In the genomic region with DNA sequence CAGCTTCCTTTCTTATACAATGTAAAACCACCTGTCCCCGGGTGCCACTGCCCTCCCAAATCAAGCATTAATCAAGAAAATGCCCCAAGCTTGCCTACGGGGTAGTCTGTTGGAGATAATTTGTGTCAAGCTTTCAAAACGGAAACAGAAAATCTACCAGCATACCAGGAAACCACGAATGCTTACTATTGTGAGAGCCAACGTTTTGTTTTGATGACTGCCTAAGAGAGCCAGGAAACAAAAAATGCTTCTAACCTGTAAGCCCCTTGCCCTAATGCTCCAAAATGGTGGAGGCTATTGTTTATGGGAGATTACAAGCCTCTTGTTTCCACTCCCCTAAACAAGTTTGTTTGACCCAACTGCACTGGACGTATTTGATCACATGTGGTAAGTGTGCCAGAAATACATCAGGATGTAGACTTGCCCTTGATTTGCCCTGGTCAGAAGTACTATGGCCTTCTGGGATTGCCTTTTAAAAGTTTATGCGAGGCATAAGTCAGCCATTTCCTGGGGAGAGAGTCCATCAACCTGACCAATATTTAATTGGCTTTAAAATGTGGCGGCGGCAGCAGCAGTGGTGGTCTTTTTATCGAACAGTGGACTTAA, we compare ENCODE assay signal across 10 mouse cellular contexts.
DNase-seq lines count a peak whose midpoint lies in the region; ATAC-seq lines count a peak whose summit lies in the region.
"Had no signal": no experiment of that assay in that cellular context is flagged by ENCODE, and none has a peak within 500 bp of the region (broad histone marks: within the 10 kb centered on the region; RNA-seq: fewer than 3 reads in every experiment).

No protein-coding gene starts in this region.

- peak; percentile 83 for ATAC-seq in kidney, embryonic 14.5 days (ENCODE audit: low FRiP score, low TSS enrichment)
- peak; percentile 54; the same call in 1 of the 2 replicates for ATAC-seq in limb, embryonic 13.5 days (ENCODE audit: low FRiP score, low read depth)

- no peak overlapping the region for H3K9ac ChIP-seq in kidney, embryonic 14.5 days (ENCODE audit: low read depth, low read length)
- H3K9ac ChIP-seq in limb, embryonic 13.5 days, result no peak overlapping the region

- H3K4me2 ChIP-seq in kidney, embryonic 14.5 days (replicated peaks; ENCODE audit: low read depth, low read length), result peak overlapping the region; percentile 26; the same call in 1 of the 2 replicates
- peak overlapping the region; percentile 12 for H3K4me2 ChIP-seq in limb, embryonic 13.5 days (replicated peaks)
- H3K4me2 ChIP-seq: midbrain, embryonic 11.5 days had no signal

- H3K36me3 ChIP-seq in kidney, embryonic 14.5 days (ENCODE audit: control insufficient read depth, insufficient read depth, low read length), result no peaks in the 10 kb centered on the region
- no peaks in the 10 kb centered on the region for H3K36me3 ChIP-seq in limb, embryonic 13.5 days
- no peaks in the 10 kb centered on the region for H3K36me3 ChIP-seq in splenic B cell, adult 2 months (ENCODE audit: control insufficient read depth, insufficient read depth, low read length, poor library complexity, severe bottlenecking)
- H3K36me3 ChIP-seq: hindbrain, embryonic 10.5 days had no signal

- H3K4me3 ChIP-seq in kidney, embryonic 14.5 days (ENCODE audit: low read length), result no peak overlapping the region
- no peak overlapping the region for H3K4me3 ChIP-seq in limb, embryonic 13.5 days
- H3K4me3 ChIP-seq: hindbrain, embryonic 10.5 days had no signal

- H3K27me3 ChIP-seq in kidney, embryonic 14.5 days (ENCODE audit: control insufficient read depth, insufficient read depth, low read length), result no peaks in the 10 kb centered on the region
- H3K27me3 ChIP-seq in limb, embryonic 13.5 days, result no peaks in the 10 kb centered on the region
- no peaks in the 10 kb centered on the region for H3K27me3 ChIP-seq in splenic B cell, adult 2 months (ENCODE audit: control insufficient read depth, insufficient read depth, low read length, poor library complexity, severe bottlenecking)

- H3K4me1 ChIP-seq in kidney, embryonic 14.5 days (ENCODE audit: control insufficient read depth, insufficient read depth, low read length), result peaks cover 5% of the 10 kb centered on the region
- H3K4me1 ChIP-seq in limb, embryonic 13.5 days, result peaks cover 21% of the 10 kb centered on the region
- H3K4me1 ChIP-seq: hindbrain, embryonic 10.5 days had no signal

- H3K27ac ChIP-seq in kidney, embryonic 14.5 days (ENCODE audit: low read depth, low read length), result no peak overlapping the region
- H3K27ac ChIP-seq in limb, embryonic 13.5 days, result peak overlapping the region; percentile 28; the same call in 1 of the 2 replicates
- H3K27ac ChIP-seq: hindbrain, embryonic 10.5 days had no signal

- WGBS in kidney, embryonic 14.5 days, result 44% methylated on average over 10 of the region's 10 CpGs
- WGBS in limb, embryonic 13.5 days, result 49% methylated on average over 10 of the region's 10 CpGs

- no peak for DNase-seq in kidney, postnatal 4 days
- peak; percentile 3 for DNase-seq in thymus, postnatal 25 days
- no peak for DNase-seq in thymus, postnatal 14 days
- peak; percentile 52 for DNase-seq in splenic B cell, adult 2 months (ENCODE audit: low read depth, low spot score)
- no peak for DNase-seq in layer of hippocampus, postnatal 10 days (ENCODE audit: low spot score in 2 of 2)
- DNase-seq in gastrocnemius, adult 18-20 months (ENCODE audit: low spot score), result no peak

- no peaks in the 10 kb centered on the region for H3K9me3 ChIP-seq in kidney, embryonic 14.5 days (ENCODE audit: control insufficient read depth, low read length)
- no peaks in the 10 kb centered on the region for H3K9me3 ChIP-seq in limb, embryonic 13.5 days
- H3K9me3 ChIP-seq: hindbrain, embryonic 10.5 days had no signal

Comparison
In these comparisons a context has a peak if more than half of its experiments do, and no peak if none do; other contexts are left out.
1. DNase-seq: peak in thymus, postnatal 25 days (single experiment) and splenic B cell, adult 2 months (single experiment); none in kidney, postnatal 4 days (0 of 2), thymus, postnatal 14 days (single experiment), layer of hippocampus, postnatal 10 days (0 of 2) and gastrocnemius, adult 18-20 months (single experiment).